Mouse (Mus musculus) left cerebral cortex, adult 18-20 months (tissue): ENCODE results near the gene Gabrr1. TPM values are rescaled to one million over a fixed set of nuclear protein-coding genes. Genes with fewer than 3 reads are reported as not detected.
A peak's percentile ranks its signal among the peaks of the same experiment; 100 is the strongest.

Experiments
- DNase-seq, 2 experiments: peaks; one replicate each; pipeline ENCODE4 v3.0.0; 2021 to 2022; ENCODE audit warnings: low spot score in 2 of 2, mixed read lengths in 1 of 2
- total RNA-seq, 2 experiments: library from RNA; stranded (reverse); gene quantifications; 2 replicates each; pipeline ENCODE4 v1.2.3; 2021

Gene Gabrr1
- total RNA-seq, 2 experiments from 2014 or later: 0.14 TPM; not detected in 1

DNA sequence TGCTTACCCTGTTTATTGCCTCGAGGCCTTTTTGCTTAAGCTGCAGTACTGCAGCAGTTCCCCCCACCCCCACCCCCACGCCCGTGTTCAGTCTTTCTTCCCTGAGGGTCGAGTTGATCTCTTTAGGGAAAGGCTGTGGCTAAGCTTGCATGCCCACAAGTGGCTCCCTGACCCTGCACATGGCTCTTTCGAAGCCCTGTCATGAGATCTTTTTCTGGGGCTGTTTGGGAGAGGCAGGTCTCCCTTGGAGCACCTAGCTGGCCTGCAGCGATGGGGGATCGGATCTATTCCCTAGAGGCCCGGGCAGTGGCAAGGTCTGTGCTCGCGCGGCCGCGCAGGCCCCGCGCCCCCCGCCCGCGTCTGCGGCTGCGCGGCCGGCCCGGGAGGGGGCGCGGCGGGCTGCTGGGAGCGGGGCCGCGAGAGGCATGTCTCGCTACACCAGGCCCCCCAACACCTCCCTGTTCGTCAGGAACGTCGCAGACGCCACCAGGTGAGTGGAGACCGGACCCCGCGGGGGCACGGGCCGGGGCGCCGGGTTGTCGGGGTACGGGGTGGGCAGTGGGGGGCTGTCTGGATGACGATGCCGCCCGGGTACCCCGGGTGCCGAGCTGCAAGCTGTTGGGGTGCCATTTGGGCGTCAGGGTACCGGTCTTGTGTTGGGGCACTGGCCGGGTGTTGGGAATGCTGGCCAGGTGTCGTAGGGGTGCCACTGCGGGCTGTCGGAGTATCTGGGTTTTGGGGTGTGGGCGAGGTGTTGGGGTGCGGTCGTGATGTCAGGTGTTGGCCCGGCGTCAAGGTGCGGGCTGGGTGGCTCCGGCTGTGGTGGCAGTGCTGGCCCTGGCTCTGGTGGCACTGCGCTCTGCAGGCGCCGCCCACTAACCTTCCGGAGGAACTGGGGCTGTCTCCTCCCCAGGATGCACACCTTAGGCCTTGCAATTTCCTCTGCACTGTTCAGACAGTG is 76.8 kb downstream of the Gabrr1 start, which contains the start of gene Srsf12:
Srsf12 (plus strand) TSS at position 111 of the 961 bp plus-strand sequence.
- peak; percentile 52 to 57 for DNase-seq

Other genes starting within 250 kb of the Gabrr1 start
- 10 to 100 TPM; 55.8 to 59.2 TPM for gene Ankrd6, start 181.7 kb upstream of the Gabrr1 start, total RNA-seq
- 10 to 100 TPM; 94.8 to 95.0 TPM for gene Rragd, start 149.5 kb upstream of the Gabrr1 start, total RNA-seq
- 100 to 1,000 TPM; 110 to 117 TPM for gene Ube2j1, start 101.1 kb upstream of the Gabrr1 start, total RNA-seq
- under 1 TPM; 0.40 to 0.53 TPM for gene Gabrr2, start 69.5 kb upstream of the Gabrr1 start, total RNA-seq
- gene Pm20d2, start 57.2 kb downstream of the Gabrr1 start, total RNA-seq: 1 to 10 TPM; 5.5 to 6.0 TPM
- gene Srsf12, start 76.5 kb downstream of the Gabrr1 start, total RNA-seq: 10 to 100 TPM; 22.8 to 24.9 TPM
- 100 to 1,000 TPM; 144 to 173 TPM for gene Pnrc1, start 157.6 kb downstream of the Gabrr1 start, total RNA-seq
- 10 to 100 TPM; 23.2 to 26.2 TPM for gene Rngtt, start 177.8 kb downstream of the Gabrr1 start, total RNA-seq